Mouse (Mus musculus) mammary gland, adult 2 months (tissue): Measurements from ENCODE around the gene Bsnd. TPM values are rescaled to one million over a fixed set of nuclear protein-coding genes. Genes with fewer than 3 reads are reported as not detected.

ENCODE experiments used
- polyA plus RNA-seq: library from polyadenylated mRNA; depleted of rRNA; stranded (reverse); fragments of >200 nt; gene quantifications from 2 replicates; pipeline ENCODE4 v1.2.3, GENCODE M21; 2012; ENCODE audit warnings: low replicate concordance; rRNA removed

Bsnd gene
- not detected in 2 replicates for polyA plus RNA-seq

GRCm38 (mm10) chr4:106492116-106492515 lies at the start of gene Bsnd:
Gene Bsnd (minus strand): TSS chr4:106492283.

Other genes with a start within 250 kb of the Bsnd start
- 12.3 and 14.6 TPM in 2 replicates for gene Usp24, start 176.1 kb downstream of the Bsnd start, polyA plus RNA-seq
- gene Pcsk9, start 28.0 kb downstream of the Bsnd start, polyA plus RNA-seq = 0.17 and 0.44 TPM in 2 replicates
- gene Dhcr24, start 68.8 kb upstream of the Bsnd start, polyA plus RNA-seq = 38.2 TPM in 2 replicates
- gene Lexm, start 125.0 kb upstream of the Bsnd start, polyA plus RNA-seq = 0.08 TPM in 1 of 2 replicates, not detected in the other
- 1.7 and 4.0 TPM in 2 replicates for gene Ttc22, start 130.1 kb upstream of the Bsnd start, polyA plus RNA-seq
- 11.0 TPM in 2 replicates for gene Pars2, start 158.8 kb upstream of the Bsnd start, polyA plus RNA-seq
- gene Ttc4, start 186.7 kb upstream of the Bsnd start, polyA plus RNA-seq = 33.6 and 60.0 TPM in 2 replicates
- 0.55 and 0.56 TPM in 2 replicates for gene Mroh7, start 238.6 kb upstream of the Bsnd start, polyA plus RNA-seq
- gene Fam151a, start 241.6 kb upstream of the Bsnd start, polyA plus RNA-seq = 0.06 TPM in 1 of 2 replicates, not detected in the other